Mouse (Mus musculus) intestine, embryonic 15.5 days (tissue): ENCODE data around the gene Tmem183a. TPM values are rescaled to one million over a fixed set of nuclear protein-coding genes. Genes with fewer than 3 reads are reported as not detected.

Source experiments
- ATAC-seq: fragments of 200-750 bp; cut with Nextera tagmentation; 2 replicates; pipeline ENCODE4 v1.8.0; 2017; ENCODE audit warnings: moderate TSS enrichment, moderate library complexity
- H3K27ac ChIP-seq: fragments of 300-500 bp; sonication (generic); 2 replicates; pipeline ENCODE4 v1.5.1; 2015; ENCODE audit warnings: mild to moderate bottlenecking, inconsistent platforms
- H3K27me3 ChIP-seq: fragments of 300-500 bp; sonication (generic); replicated peaks from 2 replicates; pipeline ENCODE4 v1.6.1; 2015; ENCODE audit warnings: inconsistent platforms
- H3K36me3 ChIP-seq: fragments of 300-500 bp; sonication (generic); 2 replicates; pipeline ENCODE4 v1.6.1; 2015; ENCODE audit warnings: inconsistent platforms
- H3K4me1 ChIP-seq: fragments of 300-500 bp; sonication (generic); replicated peaks from 2 replicates; pipeline ENCODE4 v1.6.1; 2015; ENCODE audit warnings: inconsistent platforms
- H3K4me2 ChIP-seq: fragments of 300-500 bp; sonication (generic); replicated peaks from 2 replicates; pipeline ENCODE4 v1.6.1; 2015; ENCODE audit warnings: mild to moderate bottlenecking, inconsistent platforms
- H3K4me3 ChIP-seq: fragments of 300-500 bp; sonication (generic); replicated peaks from 2 replicates; pipeline ENCODE4 v1.5.1; 2015; ENCODE audit warnings: inconsistent platforms
- H3K9ac ChIP-seq: fragments of 300-500 bp; sonication (generic); 2 replicates; pipeline ENCODE4 v1.6.1; 2015; ENCODE audit warnings: inconsistent platforms
- H3K9me3 ChIP-seq: fragments of 300-500 bp; sonication (generic); 2 replicates; pipeline ENCODE4 v1.6.1; 2016; ENCODE audit warnings: inconsistent platforms
- WGBS: fragments of 180-500 bp; shearing (Covaris S2); methylation state at CpG from one replicate; pipeline ENCODE4 v1.1.7; 2015; 5-methylcytosine and 5-hydroxymethylcytosine counted together
- polyA plus RNA-seq: library from polyadenylated mRNA; unstranded; fragments of >200 nt; fragmentation: Nextera tagmentation; extraction: Ambion mirVana; gene quantifications from 2 replicates; pipeline ENCODE4 v1.2.1, GENCODE M21; 2015

The Tmem183a gene
- polyA plus RNA-seq, 1 experiment from 2014 or later: 87.1 TPM

DNA sequence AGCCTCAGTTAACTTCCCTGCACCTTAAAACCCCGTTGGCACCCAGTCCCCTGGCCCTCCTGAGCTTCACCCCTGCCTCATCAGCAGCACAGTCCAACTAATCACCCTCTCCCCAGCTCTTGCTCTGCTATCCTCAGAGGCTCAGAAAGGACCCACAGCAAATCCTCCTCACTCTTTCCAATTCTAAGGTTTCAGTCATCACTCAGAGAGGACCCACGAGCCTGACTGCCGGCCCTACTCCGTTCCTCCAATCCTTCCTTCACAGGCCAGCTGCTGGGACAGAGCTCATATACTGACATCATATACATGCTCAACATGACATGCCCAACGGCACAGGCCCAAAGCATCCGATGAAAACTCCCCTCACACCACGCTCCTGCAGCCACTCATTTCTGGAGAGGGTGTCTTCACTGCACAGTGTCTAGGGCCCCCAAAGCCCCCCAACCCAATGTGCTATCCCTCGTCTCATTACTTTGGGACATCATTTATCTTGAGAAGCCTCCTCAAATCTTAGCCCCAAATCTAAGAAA, 18.9 kb downstream of the Tmem183a start:
- ATAC-seq: no peak
- 72% methylated on average over 8 of the region's 8 CpGs for WGBS
- Histone ChIP-seq H3K36me3 (peaks cover 11% of the 10 kb centered on the region; the same call in 1 of the 2 replicates), H3K27me3 (no peaks in the 10 kb centered on the region), H3K9ac (no peak overlapping the region), H3K4me2 (no peak overlapping the region), H3K4me3 (no peak overlapping the region), H3K4me1 (peaks cover 15% of the 10 kb centered on the region; the same call in 1 of the 2 replicates), H3K27ac (no peak overlapping the region), H3K9me3 (no peaks in the 10 kb centered on the region)

DNA sequence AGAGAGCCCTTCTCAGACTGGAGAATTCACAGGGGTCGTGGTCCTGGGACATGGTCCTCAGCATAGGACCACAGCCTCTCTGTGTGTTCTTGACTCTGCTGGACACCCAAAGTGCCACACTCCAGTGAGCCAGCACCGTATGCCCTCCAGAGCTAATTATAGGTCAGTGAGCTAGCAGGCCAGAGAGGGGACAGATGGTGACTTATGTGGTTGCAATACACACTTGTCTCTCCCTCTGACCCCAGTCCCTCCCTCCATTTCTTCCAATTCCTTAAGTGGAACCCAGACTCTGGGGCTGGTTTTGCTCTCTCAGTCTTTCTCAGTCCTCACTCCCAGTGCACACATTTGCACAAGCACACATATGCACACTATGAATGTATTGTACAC, 19.5 kb downstream of the Tmem183a start:
- ATAC-seq: no peak
- H3K4me2 ChIP-seq: no peak overlapping the region
- no peaks in the 10 kb centered on the region for H3K9me3 ChIP-seq
- no peak overlapping the region for H3K27ac ChIP-seq
- H3K4me1 ChIP-seq: peaks cover 15% of the 10 kb centered on the region; the same call in 1 of the 2 replicates
- H3K27me3 ChIP-seq: no peaks in the 10 kb centered on the region
- 0 out of 2 replicates have a peak, but pooled peaks cover 9% of the 10 kb centered on the region for H3K36me3 ChIP-seq
- H3K9ac ChIP-seq: no peak overlapping the region
- WGBS: 77% methylated on average over 2 of the region's 2 CpGs
- H3K4me3 ChIP-seq: no peak overlapping the region

DNA sequence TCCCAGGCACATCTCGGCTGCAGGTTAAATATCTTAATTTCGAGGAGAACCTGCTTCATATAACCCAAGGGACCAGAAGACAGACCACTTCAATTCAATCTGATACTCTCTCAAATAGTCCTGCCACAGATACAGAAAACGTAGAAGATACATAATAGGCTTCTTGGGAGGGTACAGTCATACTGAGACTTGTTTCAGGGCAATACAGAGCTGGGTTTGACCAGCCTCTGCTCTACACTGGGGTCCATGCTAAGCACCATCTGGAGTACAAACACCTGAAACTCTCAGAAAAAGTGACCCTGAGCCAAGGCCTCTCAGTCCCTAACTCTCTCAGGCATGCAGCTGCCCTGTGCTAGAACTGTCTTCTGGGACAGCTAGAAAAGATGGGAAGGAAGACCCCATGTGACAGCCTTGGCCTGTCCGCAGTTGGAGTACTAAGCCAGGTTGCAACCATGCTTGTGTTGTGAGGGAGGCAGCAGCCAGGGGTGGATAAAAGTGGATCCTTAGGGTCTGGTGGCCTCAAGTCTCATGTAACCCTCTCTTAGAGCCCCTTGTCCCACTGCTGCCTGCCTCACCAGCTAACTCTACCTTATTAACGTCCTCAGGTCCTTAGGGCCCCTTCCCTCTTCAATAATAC, 20.0 kb downstream of the Tmem183a start:
- Histone ChIP-seq H3K27ac (no peak overlapping the region), H3K4me3 (no peak overlapping the region), H3K9ac (no peak overlapping the region), H3K9me3 (no peaks in the 10 kb centered on the region), H3K4me1 (peaks cover 15% of the 10 kb centered on the region; the same call in 1 of the 2 replicates), H3K4me2 (no peak overlapping the region), H3K36me3 (0 out of 2 replicates have a peak, but pooled peaks cover 9% of the 10 kb centered on the region), H3K27me3 (no peaks in the 10 kb centered on the region)
- no peak for ATAC-seq
- WGBS: 75% methylated on average over 5 of the region's 5 CpGs

DNA sequence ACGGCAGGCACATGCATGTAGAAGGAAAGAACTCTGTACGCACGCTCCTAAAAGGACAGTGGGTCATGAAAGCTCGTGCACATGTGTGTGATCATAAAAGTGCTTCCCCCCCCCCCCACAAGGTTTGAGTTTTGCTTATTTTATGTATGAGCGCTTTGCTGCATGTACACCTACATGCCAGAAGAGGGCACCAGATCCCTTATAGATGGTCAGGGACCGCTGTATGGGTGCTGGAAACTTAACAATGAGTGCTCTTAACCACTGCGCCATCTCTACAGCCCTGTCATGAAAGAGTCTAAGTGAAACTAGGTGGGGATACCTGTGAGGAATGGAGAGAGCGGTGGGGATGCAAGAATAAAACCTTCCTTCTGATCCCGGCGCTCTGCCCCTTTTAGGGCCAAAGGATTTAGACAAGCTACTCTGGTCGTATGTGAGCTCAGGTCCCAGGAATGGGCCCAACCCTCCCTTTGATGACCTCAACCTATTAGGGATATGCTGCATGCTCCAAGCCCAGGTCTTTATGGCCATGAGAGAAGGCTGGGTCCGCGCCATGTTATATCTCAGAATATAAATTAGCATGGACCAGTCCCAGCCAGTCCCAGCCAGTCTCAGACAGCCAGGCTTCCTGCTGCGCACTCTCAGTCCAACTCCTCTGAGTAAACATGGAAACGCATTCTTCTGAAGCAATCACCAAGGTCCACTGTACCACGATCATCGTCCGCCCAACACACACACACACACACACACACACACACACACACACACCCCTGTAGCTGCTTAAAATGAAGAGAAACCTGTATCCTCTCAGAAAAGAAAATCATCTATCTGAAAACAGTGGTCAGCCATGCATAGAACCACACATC, 21.8 kb downstream of the Tmem183a start:
- Histone ChIP-seq H3K9ac (no peak overlapping the region), H3K4me2 (no peak overlapping the region), H3K4me3 (no peak overlapping the region), H3K4me1 (peaks cover 14% of the 10 kb centered on the region; the same call in 1 of the 2 replicates), H3K9me3 (no peaks in the 10 kb centered on the region), H3K27me3 (no peaks in the 10 kb centered on the region), H3K36me3 (no peaks in the 10 kb centered on the region), H3K27ac (no peak overlapping the region)
- ATAC-seq: no peak
- 90% methylated on average over 18 of the region's 18 CpGs for WGBS

DNA sequence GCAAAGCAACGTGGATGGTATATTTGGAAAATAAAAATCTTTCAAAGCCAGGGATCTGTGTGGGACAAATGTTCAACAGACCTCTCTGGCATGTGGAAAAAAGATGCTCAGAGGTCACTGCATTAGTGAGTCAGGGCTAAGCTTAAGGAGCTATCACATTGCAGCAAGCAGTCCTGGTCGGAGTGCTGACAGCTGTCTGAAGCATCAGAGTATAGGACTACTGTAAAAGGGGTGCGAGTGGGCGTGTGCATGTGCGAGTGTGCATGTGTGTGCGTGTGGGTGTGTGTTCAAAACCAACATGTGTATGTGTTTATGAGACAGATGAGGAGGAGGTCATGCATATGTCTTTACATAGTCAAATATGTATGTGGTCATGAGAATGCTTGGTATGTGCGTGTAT, 22.6 kb downstream of the Tmem183a start:
- no peaks in the 10 kb centered on the region for H3K9me3 ChIP-seq
- no peak overlapping the region for H3K9ac ChIP-seq
- H3K4me2 ChIP-seq: no peak overlapping the region
- 90% methylated on average over 7 of the region's 7 CpGs for WGBS
- no peaks in the 10 kb centered on the region for H3K36me3 ChIP-seq
- no peak overlapping the region for H3K27ac ChIP-seq
- no peaks in the 10 kb centered on the region for H3K27me3 ChIP-seq
- no peak for ATAC-seq
- no peak overlapping the region for H3K4me3 ChIP-seq
- peaks cover 6% of the 10 kb centered on the region; the same call in 1 of the 2 replicates for H3K4me1 ChIP-seq

DNA sequence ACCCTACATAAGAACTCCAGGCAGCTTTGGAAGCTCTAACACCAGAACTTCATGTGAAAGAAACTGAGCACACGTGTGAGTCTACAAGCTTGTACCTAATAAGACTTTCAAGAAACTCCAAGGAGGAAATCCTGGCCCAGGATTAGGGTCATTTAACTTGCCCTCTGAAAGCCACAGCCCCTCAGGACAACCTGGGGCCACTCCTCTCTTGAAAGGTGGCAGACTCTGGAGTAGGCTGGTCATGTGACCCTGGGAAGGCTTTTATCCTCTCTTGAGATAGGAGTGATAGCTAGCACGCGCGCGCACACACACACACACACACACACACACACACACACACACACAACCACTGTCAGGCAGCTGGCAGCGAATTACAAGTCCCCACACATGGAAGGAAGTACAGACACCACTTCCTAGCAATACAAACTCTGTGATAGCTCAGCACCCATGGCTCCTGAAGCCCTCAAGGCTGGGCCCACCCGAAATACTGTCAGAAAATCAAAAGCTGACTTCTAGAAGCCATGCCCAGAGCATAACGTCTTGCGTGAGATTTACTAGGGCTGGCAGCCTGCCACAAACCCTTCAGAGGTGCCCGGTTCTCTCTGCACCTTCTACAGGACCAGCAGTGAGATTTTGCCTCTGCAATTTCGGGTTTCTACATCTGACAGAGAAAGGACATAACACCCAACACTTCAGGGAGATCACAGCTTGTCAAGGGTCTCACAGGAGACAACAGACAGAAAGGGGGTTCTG, 24.6 kb downstream of the Tmem183a start:
- ATAC-seq: no peak
- Histone ChIP-seq H3K27me3 (no peaks in the 10 kb centered on the region), H3K36me3 (no peaks in the 10 kb centered on the region), H3K4me1 (peaks cover 9% of the 10 kb centered on the region), H3K4me2 (no peak overlapping the region), H3K9ac (no peak overlapping the region), H3K9me3 (no peaks in the 10 kb centered on the region), H3K27ac (no peak overlapping the region), H3K4me3 (no peak overlapping the region)
- 76% methylated on average over 11 of the region's 11 CpGs for WGBS

DNA sequence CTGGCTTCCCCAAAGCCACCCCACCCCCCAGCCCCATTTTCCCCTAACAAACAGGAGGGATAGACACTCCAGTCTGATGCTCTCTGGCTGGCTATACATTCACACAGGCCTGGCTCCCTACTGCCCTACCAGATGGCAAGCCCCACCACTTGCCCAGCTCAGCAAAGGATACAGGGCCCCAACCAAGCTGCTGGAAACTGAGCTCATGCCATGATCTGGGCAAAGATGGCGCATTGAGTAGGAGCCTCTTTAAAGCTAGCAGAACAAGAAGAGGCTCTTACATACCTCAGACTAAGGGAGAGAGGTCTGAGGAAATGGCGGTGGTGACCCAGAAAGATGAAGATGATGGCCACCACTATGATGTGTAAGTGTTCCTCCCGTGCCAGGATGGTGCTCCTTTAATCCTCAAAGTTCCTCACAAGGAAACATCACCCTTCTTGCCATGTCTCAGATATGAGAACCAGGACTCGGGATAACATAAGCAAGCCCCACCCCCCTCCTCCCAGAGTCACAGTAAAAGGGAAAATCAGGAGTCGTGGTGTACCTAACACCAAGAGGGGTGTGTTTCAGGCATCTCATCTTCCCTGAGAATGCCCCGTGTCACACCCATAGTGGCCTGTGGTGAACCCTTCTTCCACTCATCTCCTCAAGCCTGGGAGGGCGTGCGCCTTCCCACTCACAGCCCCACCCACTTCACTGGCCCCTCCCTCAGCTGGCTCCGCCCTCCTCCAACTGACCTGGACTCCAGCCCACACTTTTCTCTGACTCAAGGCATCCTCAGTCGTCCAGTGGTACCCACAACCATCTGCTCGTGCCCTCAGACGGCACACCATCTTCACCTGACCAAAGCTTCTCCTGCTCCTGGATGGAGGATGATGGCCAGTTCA, 25.6 kb downstream of the Tmem183a start:
- no peaks in the 10 kb centered on the region for H3K27me3 ChIP-seq
- WGBS: 77% methylated on average over 12 of the region's 12 CpGs
- H3K36me3 ChIP-seq: no peaks in the 10 kb centered on the region
- peaks cover 12% of the 10 kb centered on the region for H3K4me1 ChIP-seq
- H3K4me3 ChIP-seq: no peak overlapping the region
- H3K9ac ChIP-seq: no peak overlapping the region
- H3K4me2 ChIP-seq: no peak overlapping the region
- H3K9me3 ChIP-seq: no peaks in the 10 kb centered on the region
- ATAC-seq: no peak
- no peak overlapping the region for H3K27ac ChIP-seq

DNA sequence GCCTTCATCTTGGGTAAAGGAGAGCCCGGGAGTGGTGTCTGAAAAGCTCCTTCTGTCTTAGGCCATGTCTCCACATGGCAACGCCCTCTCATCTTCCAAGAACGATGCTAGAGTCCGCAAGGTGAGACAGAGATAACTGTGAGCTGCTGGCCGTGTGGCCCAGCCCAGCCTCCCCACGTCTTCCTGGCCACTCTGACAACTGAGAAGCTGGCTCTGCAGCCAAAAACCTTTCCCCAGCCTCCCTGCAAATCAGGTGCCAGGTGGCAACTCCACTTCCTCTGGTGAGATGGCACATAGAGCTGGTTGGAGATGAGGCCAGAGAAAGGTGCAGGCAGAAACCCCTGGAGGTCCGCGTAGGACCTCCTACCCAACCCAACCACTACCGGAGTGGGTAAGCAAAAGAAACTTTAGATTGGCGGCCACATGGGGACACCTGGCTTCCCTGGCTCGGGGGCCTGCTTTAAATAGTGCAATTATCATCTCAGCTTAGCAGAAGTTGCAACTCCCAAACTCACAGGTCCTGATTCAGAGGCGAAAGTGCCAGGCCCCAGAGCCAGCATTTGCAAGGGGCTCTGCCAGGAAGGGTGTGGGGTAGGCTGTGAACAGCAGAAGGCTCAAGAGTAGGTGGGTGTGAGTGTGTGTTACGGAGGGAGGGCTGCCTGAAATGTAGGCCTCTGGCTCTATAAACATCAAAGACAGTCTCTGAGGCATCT, 26.4 kb downstream of the Tmem183a start:
- Histone ChIP-seq H3K4me2 (no peak overlapping the region), H3K9ac (no peak overlapping the region), H3K4me3 (no peak overlapping the region), H3K27me3 (no peaks in the 10 kb centered on the region), H3K27ac (no peak overlapping the region), H3K36me3 (no peaks in the 10 kb centered on the region), H3K9me3 (no peaks in the 10 kb centered on the region), H3K4me1 (peaks cover 12% of the 10 kb centered on the region)
- WGBS: 73% methylated on average over 13 of the region's 13 CpGs
- no peak for ATAC-seq

DNA sequence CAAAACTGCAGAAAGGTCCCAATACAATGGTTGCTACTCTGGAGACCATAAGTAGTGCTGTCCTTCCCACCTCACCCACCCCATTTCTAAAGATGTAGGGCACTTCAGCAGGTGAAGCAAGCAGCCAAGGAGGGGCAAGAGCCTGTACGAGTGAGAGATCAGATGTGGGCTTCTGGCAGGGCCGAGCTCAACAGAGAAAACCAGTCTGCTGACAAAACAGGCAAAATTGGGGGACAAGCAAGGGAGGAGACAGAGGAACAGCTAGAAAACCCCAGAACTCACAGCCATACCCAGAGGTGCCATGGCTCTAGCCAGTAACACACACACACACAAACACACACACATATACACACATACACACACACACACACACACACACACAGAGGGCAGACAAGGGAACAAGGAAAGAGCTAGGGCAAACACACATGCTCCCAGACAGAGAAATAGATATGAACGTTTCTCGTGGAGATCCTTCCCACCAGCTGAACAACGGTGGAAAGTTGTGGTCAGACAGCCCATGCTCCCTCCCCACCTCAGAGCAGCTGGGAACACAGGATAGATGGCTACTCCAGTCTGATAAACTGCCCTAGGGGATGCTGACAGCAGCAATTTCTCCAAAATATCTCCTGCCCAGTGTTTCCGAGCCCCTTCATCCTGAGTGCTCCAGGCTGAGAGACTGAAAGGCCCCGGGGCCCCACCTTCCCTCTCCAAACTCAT, 27.5 kb downstream of the Tmem183a start:
- no peak for ATAC-seq
- WGBS: 61% methylated on average over 7 of the region's 7 CpGs
- no peak overlapping the region for H3K4me2 ChIP-seq

DNA sequence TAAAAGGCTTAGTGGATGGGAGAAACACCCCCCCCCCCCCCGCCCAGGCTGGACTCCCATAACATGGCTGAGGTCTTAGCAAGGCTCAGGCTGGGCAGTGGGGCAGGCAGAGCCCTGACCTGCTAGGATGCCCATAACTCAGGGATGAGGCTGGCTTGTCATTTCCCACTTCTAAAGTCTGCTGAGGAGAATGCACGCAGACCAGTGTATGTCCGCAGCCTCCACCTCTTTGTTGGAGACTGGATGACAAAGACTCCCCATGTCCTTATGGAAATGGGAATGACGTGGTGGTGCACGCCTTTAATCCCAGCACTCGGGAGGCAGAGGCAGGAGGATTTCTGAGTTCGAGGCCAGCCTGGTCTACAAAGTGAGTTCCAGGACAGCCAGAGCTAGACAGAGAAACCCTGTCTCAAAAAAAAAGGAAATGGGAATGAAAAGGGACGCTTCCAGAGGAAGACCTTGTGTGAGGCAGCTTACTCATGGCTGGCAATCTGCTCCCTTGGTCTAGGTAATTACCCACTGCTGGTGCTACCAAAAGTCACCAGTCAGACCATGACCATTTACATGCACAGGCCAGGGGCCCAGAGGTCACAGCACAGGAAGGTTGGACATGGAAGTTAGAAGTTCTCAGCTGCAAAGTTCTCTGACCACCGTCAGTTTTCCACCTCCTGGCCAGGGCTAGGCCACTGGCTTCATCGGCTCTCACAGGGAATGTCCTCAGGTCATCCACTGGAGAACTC, 28.2 kb downstream of the Tmem183a start:
- no peak overlapping the region for H3K27ac ChIP-seq

More for the DNA sequence above, 27.5 kb downstream of the Tmem183a start:
- H3K36me3 ChIP-seq: no peaks in the 10 kb centered on the region
- peaks cover 12% of the 10 kb centered on the region for H3K4me1 ChIP-seq
- H3K27ac ChIP-seq: no peak overlapping the region
- no peaks in the 10 kb centered on the region for H3K9me3 ChIP-seq
- H3K27me3 ChIP-seq: no peaks in the 10 kb centered on the region
- no peak overlapping the region for H3K9ac ChIP-seq
- H3K4me3 ChIP-seq: no peak overlapping the region

More for the DNA sequence above, 28.2 kb downstream of the Tmem183a start:
- Histone ChIP-seq H3K4me2 (peak overlapping the region; percentile 31; the same call in 1 of the 2 replicates), H3K27me3 (no peaks in the 10 kb centered on the region), H3K9ac (no peak overlapping the region), H3K4me1 (peaks cover 12% of the 10 kb centered on the region), H3K36me3 (no peaks in the 10 kb centered on the region), H3K4me3 (no peak overlapping the region), H3K9me3 (no peaks in the 10 kb centered on the region)
- WGBS: 90% methylated on average over 10 of the region's 10 CpGs
- ATAC-seq: no peak
